Mouse (Mus musculus): Measurements from ENCODE around the gene Ctbs.

- TF ChIP-seq POLR2A (IDR thresholded peaks at IDR 0.05; ENCODE audit: insufficient read depth, low read depth, low read length): peak; percentile 86
- no peak for TF ChIP-seq CTCF (IDR thresholded peaks at IDR 0.05; ENCODE audit: insufficient read depth, low read depth, low read length)
Measured at GRCm38 (mm10) chr3:146404311-146405201, 45.0 kb upstream of the Ctbs start, which contains the start of gene Ssx2ip.

All from olfactory bulb, adult 2 months (tissue).